In genomic region chr12:113205251-113205942, GRCm38 (mm10) we compare ENCODE assay signal across 16 mouse cellular contexts. TPM values are rescaled to one million over a fixed set of nuclear protein-coding genes. Genes with fewer than 3 reads are reported as not detected.
DNase-seq lines count a peak whose midpoint lies in the region; ATAC-seq and TF ChIP-seq lines count a peak whose summit lies in the region.
"Had no signal": no experiment of that assay in that cellular context is flagged by ENCODE, and none has a peak within 500 bp of the region (broad histone marks: within the 10 kb centered on the region; RNA-seq: fewer than 3 reads in every experiment).

No protein-coding gene starts in this region.

- no peak overlapping the region for H3K27ac ChIP-seq in intestine, postnatal 0 days (ENCODE audit: low read depth, low read length)
- H3K27ac ChIP-seq in intestine, embryonic 15.5 days: no peak overlapping the region
- H3K27ac ChIP-seq in spleen, adult 2 months (ENCODE audit: insufficient read depth, low read length): no peak overlapping the region
- H3K27ac ChIP-seq: forebrain, embryonic 12.5 days; limb, embryonic 12.5 days; liver, embryonic 14.5 days; midbrain, embryonic 10.5 days had no signal

- H3K4me3 ChIP-seq in intestine, postnatal 0 days (ENCODE audit: low read depth, low read length): no peak overlapping the region
- no peak overlapping the region for H3K4me3 ChIP-seq in intestine, embryonic 15.5 days (replicated peaks)
- H3K4me3 ChIP-seq in spleen, adult 2 months (ENCODE audit: extremely low read depth, insufficient read depth, insufficient read length): no peak overlapping the region
- H3K4me3 ChIP-seq: forebrain, embryonic 12.5 days; limb, embryonic 12.5 days; midbrain, embryonic 10.5 days had no signal

- TF ChIP-seq POLR2A in spleen, adult 2 months (IDR thresholded peaks at IDR 0.05; ENCODE audit: low read depth, low read length): no peak
- TF ChIP-seq POLR2A in brain, embryonic 14.5 days (IDR thresholded peaks at IDR 0.05; ENCODE audit: borderline replicate concordance, extremely low read depth, insufficient read depth, insufficient read length, poor library complexity, severe bottlenecking): no peak

- H3K9me3 ChIP-seq in intestine, postnatal 0 days (ENCODE audit: control insufficient read depth): no peaks in the 10 kb centered on the region
- H3K9me3 ChIP-seq in intestine, embryonic 15.5 days: no peaks in the 10 kb centered on the region
- H3K9me3 ChIP-seq: forebrain, embryonic 12.5 days; limb, embryonic 12.5 days had no signal

- no peak overlapping the region for H3K9ac ChIP-seq in intestine, postnatal 0 days (ENCODE audit: low read depth, low read length)
- no peak overlapping the region for H3K9ac ChIP-seq in intestine, embryonic 15.5 days
- H3K9ac ChIP-seq: forebrain, embryonic 12.5 days; limb, embryonic 12.5 days; liver, embryonic 14.5 days had no signal

- DNase-seq in spleen, adult 2 months (ENCODE audit: low read depth in 1 of 2, low spot score in 2 of 2): no peak
- DNase-seq in spleen, postnatal 14 days (ENCODE audit: low spot score in 2 of 2): no peak
- DNase-seq in brain, embryonic 14.5 days (ENCODE audit: low read depth): no peak
- no peak for DNase-seq in testis, postnatal 10 days (ENCODE audit: low spot score)
- no peak for DNase-seq in cerebellum, adult 11 months
- DNase-seq: cerebellum, postnatal 14 days; heart, adult 18-20 months; lung, postnatal 10 days; right cerebral cortex, postnatal 4 days; thymus, adult 2 months had no signal

- WGBS in intestine, postnatal 0 days: 83% methylated on average over 7 of the region's 7 CpGs
- WGBS in intestine, embryonic 15.5 days: 86% methylated on average over 7 of the region's 7 CpGs
- WGBS in spleen, adult 2 months: 90% methylated on average over 7 of the region's 7 CpGs

- TF ChIP-seq CTCF in intestine, postnatal 0 days (IDR thresholded peaks at IDR 0.05; ENCODE audit: low read depth): peak; percentile 46
- TF ChIP-seq CTCF in spleen, adult 2 months (IDR thresholded peaks at IDR 0.05; ENCODE audit: extremely low read depth, insufficient read depth, insufficient read length, insufficient replicate concordance): peak; percentile 4; the same call in 1 of the 2 replicates
- TF ChIP-seq CTCF in brain, embryonic 14.5 days (IDR thresholded peaks at IDR 0.05; ENCODE audit: borderline replicate concordance, extremely low read depth, insufficient read depth, insufficient read length): 0 out of 2 replicates have a peak, but pooled peaks have one; percentile 3

- no peak overlapping the region for H3K4me2 ChIP-seq in intestine, postnatal 0 days (replicated peaks; ENCODE audit: low read depth)
- H3K4me2 ChIP-seq in intestine, embryonic 15.5 days (replicated peaks): no peak overlapping the region
- H3K4me2 ChIP-seq: forebrain, embryonic 12.5 days; limb, embryonic 12.5 days had no signal

- H3K4me1 ChIP-seq in intestine, postnatal 0 days (replicated peaks; ENCODE audit: control insufficient read depth, insufficient read depth, low read length): no peaks in the 10 kb centered on the region
- H3K4me1 ChIP-seq in intestine, embryonic 15.5 days (replicated peaks): no peaks in the 10 kb centered on the region
- no peaks in the 10 kb centered on the region for H3K4me1 ChIP-seq in spleen, adult 2 months (ENCODE audit: control insufficient read depth, insufficient read depth, insufficient read length)
- H3K4me1 ChIP-seq: forebrain, embryonic 12.5 days; limb, embryonic 12.5 days; midbrain, embryonic 10.5 days had no signal

- ATAC-seq in intestine, postnatal 0 days: no peak
- ATAC-seq in intestine, embryonic 15.5 days: no peak

- no peaks in the 10 kb centered on the region for H3K27me3 ChIP-seq in intestine, postnatal 0 days (replicated peaks; ENCODE audit: control insufficient read depth, insufficient read depth, low read length)
- H3K27me3 ChIP-seq in intestine, embryonic 15.5 days (replicated peaks): no peaks in the 10 kb centered on the region
- no peaks in the 10 kb centered on the region for H3K27me3 ChIP-seq in spleen, adult 2 months (ENCODE audit: control insufficient read depth, insufficient read depth, low read length)
- H3K27me3 ChIP-seq: forebrain, embryonic 12.5 days; limb, embryonic 12.5 days had no signal

- no peaks in the 10 kb centered on the region for H3K36me3 ChIP-seq in intestine, postnatal 0 days (ENCODE audit: control insufficient read depth, insufficient read depth)
- H3K36me3 ChIP-seq in intestine, embryonic 15.5 days: no peaks in the 10 kb centered on the region
- H3K36me3 ChIP-seq in spleen, adult 2 months (ENCODE audit: control insufficient read depth, insufficient read depth, low read length): no peaks in the 10 kb centered on the region
- H3K36me3 ChIP-seq: forebrain, embryonic 12.5 days; limb, embryonic 12.5 days; midbrain, embryonic 10.5 days had no signal

RNA-seq across cellular contexts. Expression of gene Tmem121, which starts 19.7 kb away (rescaled TPM):
- 3.4 and 3.5 TPM in 2 replicates for polyA plus RNA-seq in intestine, postnatal 0 days (2015; fragmentation: Nextera tagmentation; extraction: Ambion mirVana)
- polyA plus RNA-seq in intestine, embryonic 15.5 days (2015; fragmentation: Nextera tagmentation; extraction: Ambion mirVana): 6.7 and 7.5 TPM in 2 replicates
- 1.7 and 2.1 TPM in 2 replicates for polyA plus RNA-seq in spleen, adult 2 months (2012; rRNA removed)
- 66.9 and 78.8 TPM in 2 replicates for polyA plus RNA-seq in brain, embryonic 14.5 days (2012; rRNA removed)

RNA-seq across cellular contexts. Expression of gene Tedc1, which starts 49.2 kb away (rescaled TPM):
- polyA plus RNA-seq in intestine, postnatal 0 days (2015; fragmentation: Nextera tagmentation; extraction: Ambion mirVana): 5.5 and 6.8 TPM in 2 replicates
- 25.3 and 25.5 TPM in 2 replicates for polyA plus RNA-seq in intestine, embryonic 15.5 days (2015; fragmentation: Nextera tagmentation; extraction: Ambion mirVana)
- 16.8 and 23.2 TPM in 2 replicates for polyA plus RNA-seq in spleen, adult 2 months (2012; rRNA removed)
- 12.9 and 18.0 TPM in 2 replicates for polyA plus RNA-seq in brain, embryonic 14.5 days (2012; rRNA removed)

RNA-seq across cellular contexts. Expression of gene Crip1, which starts 59.3 kb away (rescaled TPM):
- polyA plus RNA-seq in intestine, postnatal 0 days (2015; fragmentation: Nextera tagmentation; extraction: Ambion mirVana): 1,918 and 1,992 TPM in 2 replicates
- 426 and 430 TPM in 2 replicates for polyA plus RNA-seq in intestine, embryonic 15.5 days (2015; fragmentation: Nextera tagmentation; extraction: Ambion mirVana)
- 414 and 544 TPM in 2 replicates for polyA plus RNA-seq in spleen, adult 2 months (2012; rRNA removed)
- polyA plus RNA-seq in brain, embryonic 14.5 days (2012; rRNA removed): 53.9 and 64.2 TPM in 2 replicates
